Mouse (Mus musculus): ENCODE data around the gene Spcs3. TPM values are rescaled to one million over a fixed set of nuclear protein-coding genes. Genes with fewer than 3 reads are reported as not detected.

The Spcs3 gene
- polyA plus RNA-seq, 1 experiment: 23.3 TPM

DNA sequence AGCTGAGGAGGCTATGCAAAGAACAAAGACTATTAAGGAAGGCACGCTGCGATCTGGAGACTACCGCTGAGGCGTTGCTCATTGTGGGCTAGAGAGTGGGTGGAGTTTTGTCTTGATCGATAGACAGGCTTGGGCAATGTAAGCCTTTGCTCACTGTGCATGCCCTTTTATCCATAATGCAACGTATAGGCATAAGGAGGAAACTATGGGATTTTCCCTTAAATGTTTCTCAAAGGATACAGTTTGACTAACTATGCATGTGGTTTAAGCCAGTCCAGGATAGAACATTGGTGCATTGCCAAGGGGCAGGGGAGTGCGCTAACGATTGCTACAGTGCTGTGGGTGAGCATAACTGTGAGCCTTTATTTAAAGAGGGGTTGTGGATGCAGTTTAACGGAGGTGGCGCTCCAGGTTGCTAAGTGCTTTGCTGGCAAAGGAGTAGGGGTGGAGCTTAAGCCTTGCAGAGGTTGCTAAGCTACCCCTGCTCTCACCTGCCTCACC is 20.5 kb downstream of the Spcs3 start:
- TF ChIP-seq FLI1 (IDR thresholded peaks at IDR 0.05; ENCODE audit: low read length) (no peak), GATA1 (IDR thresholded peaks at IDR 0.05; ENCODE audit: borderline replicate concordance, low read length) (no peak)
- no peaks in the 10 kb centered on the region for H3K27me3 ChIP-seq (replicated peaks)
- H3K36me3 ChIP-seq (replicated peaks; ENCODE audit: low read length): peaks cover 1% of the 10 kb centered on the region
- H3K9me3 ChIP-seq: no peaks in the 10 kb centered on the region
- H3K4me1 ChIP-seq: peaks cover 55% of the 10 kb centered on the region
- peak overlapping the region; percentile 84 for H3K4me3 ChIP-seq (replicated peaks)

- Histone ChIP-seq H3K27me3 (replicated peaks) (no peaks in the 10 kb centered on the region), H3K36me3 (replicated peaks; ENCODE audit: low read length) (no peaks in the 10 kb centered on the region), H3K9me3 (no peaks in the 10 kb centered on the region), H3K4me3 (replicated peaks) (peak overlapping the region; percentile 84), H3K4me1 (peaks cover 56% of the 10 kb centered on the region)
- no peak for TF ChIP-seq FLI1 (IDR thresholded peaks at IDR 0.05; ENCODE audit: low read length)
These were observed 21.0 kb downstream of the Spcs3 start for GRCm38 (mm10) chr8:54508814-54509213.

GRCm38 (mm10) chr8:54508096-54508456 is 21.7 kb downstream of the Spcs3 start:
- H3K4me1 ChIP-seq: peaks cover 56% of the 10 kb centered on the region

DNA sequence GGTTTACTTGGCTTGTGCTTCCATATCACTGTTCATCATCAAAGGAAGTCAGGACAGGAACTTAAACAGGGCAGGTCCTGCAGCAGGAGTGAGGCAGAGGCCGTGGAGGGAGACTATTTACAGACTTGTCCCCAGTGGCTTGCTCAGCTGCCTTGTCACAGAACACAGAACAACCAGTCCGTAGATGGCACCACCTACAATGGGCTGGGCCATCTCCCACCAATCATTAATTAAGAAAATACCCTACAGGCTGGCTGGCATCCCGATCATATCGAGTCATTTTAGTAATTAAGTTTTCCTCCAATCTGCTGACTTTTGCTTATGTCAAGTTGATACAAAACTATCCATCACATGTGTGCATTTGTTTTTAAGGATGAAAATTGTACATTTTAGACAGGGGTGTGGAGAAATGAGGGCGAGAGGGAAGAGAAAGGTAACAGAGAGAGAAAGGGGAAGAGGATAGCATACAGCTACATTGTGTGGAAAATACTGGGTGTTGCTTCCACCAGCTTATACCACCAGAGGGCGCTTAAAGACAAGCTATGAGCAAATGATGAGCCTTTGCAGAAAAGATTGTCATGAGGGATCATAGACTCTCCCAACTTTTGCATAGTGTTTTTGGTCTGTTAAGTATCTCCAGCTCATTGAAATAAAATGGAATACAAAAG is 22.2 kb downstream of the Spcs3 start:
- Histone ChIP-seq H3K4me1 (peaks cover 56% of the 10 kb centered on the region), H3K27me3 (replicated peaks) (no peaks in the 10 kb centered on the region), H3K9me3 (no peaks in the 10 kb centered on the region), H3K4me3 (replicated peaks) (peak overlapping the region; percentile 80), H3K36me3 (replicated peaks; ENCODE audit: low read length) (no peaks in the 10 kb centered on the region)
- no peak for TF ChIP-seq FLI1 (IDR thresholded peaks at IDR 0.05; ENCODE audit: low read length)
- no peak for TF ChIP-seq GATA1 (IDR thresholded peaks at IDR 0.05; ENCODE audit: borderline replicate concordance, low read length)

More at GRCm38 (mm10) chr8:54508096-54508456, 21.7 kb downstream of the Spcs3 start:
- H3K36me3 ChIP-seq (replicated peaks; ENCODE audit: low read length): no peaks in the 10 kb centered on the region
- TF ChIP-seq FLI1 (IDR thresholded peaks at IDR 0.05; ENCODE audit: low read length) (no peak), GATA1 (IDR thresholded peaks at IDR 0.05; ENCODE audit: borderline replicate concordance, low read length) (no peak)
- no peaks in the 10 kb centered on the region for H3K9me3 ChIP-seq
- no peak overlapping the region for H3K4me3 ChIP-seq (replicated peaks)
- no peaks in the 10 kb centered on the region for H3K27me3 ChIP-seq (replicated peaks)

DNA sequence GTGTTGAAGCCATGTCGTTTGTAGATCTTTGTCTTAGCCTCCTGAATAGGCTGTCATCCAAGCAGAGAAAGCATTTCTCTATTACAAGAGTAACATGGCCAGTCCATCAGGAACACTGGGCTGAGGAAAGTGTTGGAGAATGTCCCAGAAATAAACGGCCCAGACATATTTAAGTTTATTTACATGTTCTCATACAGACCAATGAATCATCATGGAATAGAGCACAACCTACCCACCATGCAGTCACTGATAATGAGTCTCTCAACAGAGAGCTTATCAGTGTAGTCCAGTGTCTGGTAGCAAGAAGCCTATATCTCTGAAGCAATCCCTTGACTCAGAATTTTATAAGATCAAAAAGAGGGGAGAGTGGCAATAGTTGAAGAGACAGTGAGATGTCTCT is 24.7 kb downstream of the Spcs3 start:
- H3K27me3 ChIP-seq (replicated peaks): no peaks in the 10 kb centered on the region
- peaks cover 33% of the 10 kb centered on the region for H3K4me1 ChIP-seq
- H3K36me3 ChIP-seq (replicated peaks; ENCODE audit: low read length): no peaks in the 10 kb centered on the region
- no peak overlapping the region for H3K4me3 ChIP-seq (replicated peaks)
- no peak for TF ChIP-seq FLI1 (IDR thresholded peaks at IDR 0.05; ENCODE audit: low read length)
- no peak for TF ChIP-seq GATA1 (IDR thresholded peaks at IDR 0.05; ENCODE audit: borderline replicate concordance, low read length)
- H3K9me3 ChIP-seq: no peaks in the 10 kb centered on the region

DNA sequence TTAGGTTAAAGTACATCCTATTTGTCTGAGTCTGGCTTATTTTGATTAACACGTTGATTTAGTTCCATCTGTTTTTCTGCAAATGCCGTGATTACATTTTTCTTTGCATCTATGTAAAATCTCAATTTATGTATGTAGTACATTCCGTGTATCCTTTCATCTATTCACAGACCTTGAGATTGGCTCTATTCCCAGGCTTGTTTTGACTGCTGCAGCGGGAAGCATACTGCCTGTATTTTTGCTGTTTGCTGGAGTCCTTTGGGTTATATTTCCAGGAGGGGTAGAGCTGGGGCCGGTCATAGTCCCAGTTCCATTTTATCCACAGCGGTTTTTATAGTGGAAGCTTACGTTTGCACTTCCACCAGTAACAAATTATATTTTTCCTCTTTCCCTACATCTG is 26.7 kb downstream of the Spcs3 start:
- peaks cover 13% of the 10 kb centered on the region for H3K4me1 ChIP-seq
- H3K36me3 ChIP-seq (replicated peaks; ENCODE audit: low read length): no peaks in the 10 kb centered on the region
- no peaks in the 10 kb centered on the region for H3K9me3 ChIP-seq
- H3K4me3 ChIP-seq (replicated peaks): no peak overlapping the region
- no peak for TF ChIP-seq FLI1 (IDR thresholded peaks at IDR 0.05; ENCODE audit: low read length)
- no peak for TF ChIP-seq GATA1 (IDR thresholded peaks at IDR 0.05; ENCODE audit: borderline replicate concordance, low read length)
- H3K27me3 ChIP-seq (replicated peaks): no peaks in the 10 kb centered on the region

GRCm38 (mm10) chr8:54493915-54494314 is 35.9 kb downstream of the Spcs3 start:
- no peaks in the 10 kb centered on the region for H3K36me3 ChIP-seq (replicated peaks; ENCODE audit: low read length)
- no peaks in the 10 kb centered on the region for H3K9me3 ChIP-seq
- TF ChIP-seq FLI1 (IDR thresholded peaks at IDR 0.05; ENCODE audit: low read length): no peak
- TF ChIP-seq GATA1 (IDR thresholded peaks at IDR 0.05; ENCODE audit: borderline replicate concordance, low read length): no peak
- peaks cover 9% of the 10 kb centered on the region for H3K27me3 ChIP-seq (replicated peaks)
- H3K4me3 ChIP-seq (replicated peaks): no peak overlapping the region
- H3K4me1 ChIP-seq: peaks cover 16% of the 10 kb centered on the region

DNA sequence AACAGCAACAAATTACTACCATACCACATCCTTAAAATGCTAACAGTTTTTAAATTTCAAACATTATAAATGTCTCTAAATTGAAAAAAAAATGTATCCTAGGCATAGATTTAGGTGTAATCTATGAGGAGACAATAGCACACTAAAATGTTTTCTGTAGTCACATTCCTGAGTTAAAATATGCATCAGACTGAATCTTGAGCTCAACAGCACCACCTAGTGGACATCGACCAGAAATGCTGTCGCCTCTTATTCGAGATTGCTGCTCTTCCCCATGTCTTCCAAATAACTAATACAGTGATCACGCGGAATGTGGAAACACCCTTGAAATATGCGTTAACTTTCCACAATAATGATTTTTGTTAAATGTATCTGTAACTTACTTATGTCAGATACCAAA is 36.7 kb downstream of the Spcs3 start:
- H3K36me3 ChIP-seq (replicated peaks; ENCODE audit: low read length): no peaks in the 10 kb centered on the region
- TF ChIP-seq GATA1 (IDR thresholded peaks at IDR 0.05; ENCODE audit: borderline replicate concordance, low read length) (no peak), FLI1 (IDR thresholded peaks at IDR 0.05; ENCODE audit: low read length) (no peak)
- no peaks in the 10 kb centered on the region for H3K9me3 ChIP-seq
- no peak overlapping the region for H3K4me3 ChIP-seq (replicated peaks)
- peaks cover 13% of the 10 kb centered on the region for H3K27me3 ChIP-seq (replicated peaks)
- peaks cover 16% of the 10 kb centered on the region for H3K4me1 ChIP-seq

GRCm38 (mm10) chr8:54491934-54492333 is 37.9 kb downstream of the Spcs3 start:
- Histone ChIP-seq H3K36me3 (replicated peaks; ENCODE audit: low read length) (no peaks in the 10 kb centered on the region), H3K9me3 (no peaks in the 10 kb centered on the region), H3K27me3 (replicated peaks) (peaks cover 14% of the 10 kb centered on the region), H3K4me3 (replicated peaks) (no peak overlapping the region), H3K4me1 (peaks cover 16% of the 10 kb centered on the region)
- TF ChIP-seq GATA1 (IDR thresholded peaks at IDR 0.05; ENCODE audit: borderline replicate concordance, low read length) (no peak), FLI1 (IDR thresholded peaks at IDR 0.05; ENCODE audit: low read length) (no peak)

- H3K9me3 ChIP-seq: no peaks in the 10 kb centered on the region
- peaks cover 16% of the 10 kb centered on the region for H3K27me3 ChIP-seq (replicated peaks)
- H3K36me3 ChIP-seq (replicated peaks; ENCODE audit: low read length): no peaks in the 10 kb centered on the region
- peak overlapping the region; percentile 76 for H3K4me3 ChIP-seq (replicated peaks)
- H3K4me1 ChIP-seq: peaks cover 21% of the 10 kb centered on the region
- TF ChIP-seq GATA1 (IDR thresholded peaks at IDR 0.05; ENCODE audit: borderline replicate concordance, low read length): no peak
- no peak for TF ChIP-seq FLI1 (IDR thresholded peaks at IDR 0.05; ENCODE audit: low read length)
These were observed 38.6 kb downstream of the Spcs3 start for GRCm38 (mm10) chr8:54491057-54491690.
